Mouse (Mus musculus) heart, adult 11 months (tissue): ENCODE data around the gene Gm5426.

ENCODE experiments used
- DNase-seq: peaks from one replicate; pipeline ENCODE4 v3.0.0; 2022

The Gm5426 gene

GRCm38 (mm10) chr10:96136451-96136850 is at the start of gene Gm5426:
Gene Gm5426, plus strand, starts transcription at chr10:96136603.
- peak; percentile 86 for DNase-seq

GRCm38 (mm10) chr10:96089744-96090143 is 46.7 kb upstream of the Gm5426 start:
- DNase-seq = no peak

- peak; percentile 37 for DNase-seq
Measured at GRCm38 (mm10) chr10:96090388-96090787, 46.0 kb upstream of the Gm5426 start.

- no peak for DNase-seq
Measured at GRCm38 (mm10) chr10:96093890-96094531, 42.4 kb upstream of the Gm5426 start.

GRCm38 (mm10) chr10:96094559-96094958 is 41.8 kb upstream of the Gm5426 start:
- no peak for DNase-seq

- peak; percentile 11 for DNase-seq
Measured at GRCm38 (mm10) chr10:96096730-96097129, 39.7 kb upstream of the Gm5426 start.

- DNase-seq = no peak
Measured at GRCm38 (mm10) chr10:96101035-96101434, 35.4 kb upstream of the Gm5426 start.

GRCm38 (mm10) chr10:96104158-96104557 is 32.2 kb upstream of the Gm5426 start:
- DNase-seq = peak; percentile 15

GRCm38 (mm10) chr10:96104624-96105023 is 31.8 kb upstream of the Gm5426 start:
- DNase-seq = no peak

- DNase-seq = peak; percentile 52
Measured at GRCm38 (mm10) chr10:96105124-96105523, 31.3 kb upstream of the Gm5426 start.

- DNase-seq = peak; percentile 2
Measured at GRCm38 (mm10) chr10:96106972-96107720, 29.3 kb upstream of the Gm5426 start.

GRCm38 (mm10) chr10:96107825-96108224 is 28.6 kb upstream of the Gm5426 start:
- peak; percentile 8 for DNase-seq

GRCm38 (mm10) chr10:96115325-96115724 is 21.1 kb upstream of the Gm5426 start:
- DNase-seq = peak; percentile 15

GRCm38 (mm10) chr10:96120821-96121220 is 15.6 kb upstream of the Gm5426 start:
- peak; percentile 22 for DNase-seq

- DNase-seq = peak; percentile 70
Measured at GRCm38 (mm10) chr10:96121249-96122010, 15.0 kb upstream of the Gm5426 start.

- DNase-seq = peak; percentile 2
Measured at GRCm38 (mm10) chr10:96123885-96124284, 12.5 kb upstream of the Gm5426 start.

GRCm38 (mm10) chr10:96124290-96124689 is 12.1 kb upstream of the Gm5426 start:
- peak; percentile 80 for DNase-seq

- peak; percentile 87 for DNase-seq
Measured at GRCm38 (mm10) chr10:96125771-96126454, 10.5 kb upstream of the Gm5426 start.

- peak; percentile 61 for DNase-seq
Measured at GRCm38 (mm10) chr10:96129213-96129612, 7.2 kb upstream of the Gm5426 start.

- DNase-seq = peak; percentile 51
Measured at GRCm38 (mm10) chr10:96130406-96130805, 6.0 kb upstream of the Gm5426 start.

- peak; percentile 28 for DNase-seq
Measured at GRCm38 (mm10) chr10:96131112-96131511, 5.3 kb upstream of the Gm5426 start.

GRCm38 (mm10) chr10:96132161-96132560 is 4.2 kb upstream of the Gm5426 start:
- peak; percentile 89 for DNase-seq

GRCm38 (mm10) chr10:96138585-96138984 is 2.2 kb downstream of the Gm5426 start:
- DNase-seq = no peak
